Mouse (Mus musculus): ENCODE results near the gene Gm428.
"Not testable (repeated sequence)": the region's sequence is repeated elsewhere in the genome, so short reads cannot be mapped to it uniquely, and the experiment has no call there.

Gm428 gene

DNA sequence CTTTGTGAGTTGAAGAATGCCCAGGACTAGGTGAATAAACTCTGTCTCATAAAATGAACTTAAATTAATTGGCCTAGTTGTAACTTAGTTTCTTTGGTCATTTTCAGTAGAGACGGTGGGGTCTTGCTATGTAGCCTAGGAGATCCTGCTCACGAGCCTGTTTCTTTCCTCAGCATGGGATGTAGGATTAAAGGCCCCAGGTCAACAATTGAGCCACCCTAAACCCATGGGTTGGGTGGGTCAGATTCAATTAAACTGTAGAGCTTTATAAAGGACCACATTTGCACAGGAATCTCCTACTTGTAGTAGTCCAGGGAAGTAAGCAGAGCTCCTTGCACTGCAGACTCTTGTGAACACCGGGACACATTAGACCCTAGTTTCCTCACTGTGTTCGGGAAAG, at the start of gene Gm428:
Gene Gm428 (plus strand): TSS at position 301 of the 400 bp plus-strand sequence.
- not testable (repeated sequence) for DNase-seq (ENCODE audit: low spot score)

DNA sequence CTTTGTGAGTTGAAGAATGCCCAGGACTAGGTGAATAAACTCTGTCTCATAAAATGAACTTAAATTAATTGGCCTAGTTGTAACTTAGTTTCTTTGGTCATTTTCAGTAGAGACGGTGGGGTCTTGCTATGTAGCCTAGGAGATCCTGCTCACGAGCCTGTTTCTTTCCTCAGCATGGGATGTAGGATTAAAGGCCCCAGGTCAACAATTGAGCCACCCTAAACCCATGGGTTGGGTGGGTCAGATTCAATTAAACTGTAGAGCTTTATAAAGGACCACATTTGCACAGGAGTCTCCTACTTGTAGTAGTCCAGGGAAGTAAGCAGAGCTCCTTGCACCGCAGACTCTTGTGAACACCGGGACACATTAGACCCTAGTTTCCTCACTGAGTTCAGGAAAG, 45.5 kb upstream of the Gm428 start, which contains the start of gene Gm11236:
Gene Gm11236 (plus strand): TSS at position 301 of the 400 bp plus-strand sequence.
- not testable (repeated sequence) for DNase-seq (ENCODE audit: low spot score)

DNA sequence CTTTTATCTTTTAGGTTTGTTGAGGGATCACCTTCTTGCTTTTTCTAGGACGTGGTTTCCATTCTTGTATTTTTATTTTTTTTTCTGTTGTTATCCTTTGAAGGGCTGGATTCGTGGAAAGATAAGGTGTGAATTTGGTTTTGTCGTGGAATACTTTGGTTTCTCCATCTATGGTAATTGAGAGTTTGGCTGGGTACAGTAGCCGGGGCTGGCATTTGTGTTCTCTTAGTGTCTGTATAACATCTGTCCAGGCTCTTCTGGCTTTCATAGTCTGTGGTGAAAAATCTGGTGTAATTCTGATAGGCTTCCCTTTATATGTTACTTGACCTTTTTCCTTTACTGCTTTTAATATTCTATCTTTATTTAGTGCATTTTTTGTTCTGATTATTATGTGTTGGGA, 21.5 kb upstream of the Gm428 start:
- DNase-seq (ENCODE audit: low spot score), result not testable (repeated sequence)

DNA sequence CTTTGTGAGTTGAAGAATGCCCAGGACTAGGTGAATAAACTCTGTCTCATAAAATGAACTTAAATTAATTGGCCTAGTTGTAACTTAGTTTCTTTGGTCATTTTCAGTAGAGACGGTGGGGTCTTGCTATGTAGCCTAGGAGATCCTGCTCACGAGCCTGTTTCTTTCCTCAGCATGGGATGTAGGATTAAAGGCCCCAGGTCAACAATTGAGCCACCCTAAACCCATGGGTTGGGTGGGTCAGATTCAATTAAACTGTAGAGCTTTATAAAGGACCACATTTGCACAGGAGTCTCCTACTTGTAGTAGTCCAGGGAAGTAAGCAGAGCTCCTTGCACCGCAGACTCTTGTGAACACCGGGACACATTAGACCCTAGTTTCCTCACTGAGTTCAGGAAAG, 15.3 kb upstream of the Gm428 start, which contains the start of gene Gm11239:
Gene Gm11239 (plus strand): TSS at position 301 of the 400 bp plus-strand sequence.
- not testable (repeated sequence) for DNase-seq (ENCODE audit: low spot score)

DNA sequence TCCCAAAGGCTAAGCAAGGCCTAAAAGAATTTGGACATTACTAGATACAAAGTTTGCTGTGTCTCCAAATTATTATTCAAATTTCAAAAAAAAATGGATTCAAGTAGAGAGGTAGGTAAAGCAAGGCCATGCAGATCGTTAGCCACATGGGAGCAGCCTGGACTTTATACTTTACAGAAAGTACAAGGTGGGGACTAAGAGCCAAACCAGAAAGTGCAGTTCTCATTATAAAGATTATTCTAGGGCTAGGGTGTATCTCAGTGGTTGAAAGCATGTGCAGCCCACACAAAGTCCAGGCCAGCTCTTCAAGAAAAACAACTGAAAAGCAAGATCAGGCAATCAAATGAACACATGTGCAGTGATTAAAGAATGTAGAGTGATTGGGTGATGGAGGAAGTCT, 35.4 kb downstream of the Gm428 start:
- DNase-seq (ENCODE audit: low spot score), result no peak

DNA sequence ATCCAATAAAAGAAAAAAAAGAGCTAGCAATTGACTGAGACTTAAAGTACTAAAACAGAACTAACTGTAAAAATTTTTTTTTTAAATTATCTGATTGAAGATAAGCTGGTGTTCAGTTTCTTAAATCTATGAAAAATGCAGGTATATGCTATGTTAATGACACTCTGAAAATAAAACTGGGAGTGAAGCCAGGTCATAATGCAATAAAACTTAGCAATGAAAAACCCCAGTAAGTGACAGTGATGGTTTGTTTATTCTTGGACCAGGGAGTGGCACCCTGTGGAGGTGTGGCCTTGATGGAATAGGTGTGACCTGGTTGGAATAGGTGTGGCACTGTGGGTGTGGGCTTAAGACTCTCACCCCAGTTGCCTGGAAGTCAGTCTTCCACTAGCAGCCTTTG, 36.5 kb downstream of the Gm428 start:
- no peak for DNase-seq (ENCODE audit: low spot score)

Measured in urinary bladder, postnatal 14 days (tissue).